Mouse (Mus musculus) layer of hippocampus, postnatal 14 days (tissue): ENCODE measurements around the gene Wnk4. TPM values are rescaled to one million over a fixed set of nuclear protein-coding genes. Genes with fewer than 3 reads are reported as not detected.

ENCODE experiments used
- DNase-seq, 2 experiments: peaks; one replicate each; pipeline ENCODE4 v3.0.0; 2021 to 2022; ENCODE audit warnings: low spot score in 2 of 2, mixed read lengths in 1 of 2
- total RNA-seq, 2 experiments: library from RNA; stranded (reverse); gene quantifications; 2 replicates each; pipeline ENCODE4 v1.2.3; 2021

The Wnk4 gene
- total RNA-seq, 2 experiments from 2014 or later = 6.9 to 9.4 TPM

- peak in 1 of 2 experiments; percentile 19 for DNase-seq
Measured at GRCm38 (mm10) chr11:101238071-101238647, 22.2 kb upstream of the Wnk4 start.

GRCm38 (mm10) chr11:101245071-101245470, 15.3 kb upstream of the Wnk4 start:
- DNase-seq = no peak

- peak in 1 of 2 experiments; percentile 42 for DNase-seq
Measured at GRCm38 (mm10) chr11:101245855-101246701, 14.3 kb upstream of the Wnk4 start, which contains the start of gene Ramp2. Ramp2 (plus strand) TSS chr11:101246028.

- no peak for DNase-seq
Measured at GRCm38 (mm10) chr11:101246702-101247012, 13.7 kb upstream of the Wnk4 start.

GRCm38 (mm10) chr11:101247521-101248030, 12.8 kb upstream of the Wnk4 start:
- DNase-seq = no peak

GRCm38 (mm10) chr11:101248258-101248994, 11.9 kb upstream of the Wnk4 start:
- peak; percentile 61 to 68 for DNase-seq

- DNase-seq = no peak
Measured at GRCm38 (mm10) chr11:101251031-101251430, 9.3 kb upstream of the Wnk4 start.

GRCm38 (mm10) chr11:101252941-101253340, 7.4 kb upstream of the Wnk4 start:
- no peak for DNase-seq

GRCm38 (mm10) chr11:101253613-101254389, 6.6 kb upstream of the Wnk4 start, which contains the start of gene Vps25:
Vps25 (plus strand) TSS chr11:101253707.
- DNase-seq = peak; percentile 81 to 86

GRCm38 (mm10) chr11:101255826-101256775, 4.3 kb upstream of the Wnk4 start:
- no peak for DNase-seq

- DNase-seq = peak; percentile 52 to 78
Measured at GRCm38 (mm10) chr11:101259261-101259712, 1.1 kb upstream of the Wnk4 start.

GRCm38 (mm10) chr11:101260826-101261380, 536 bp downstream of the Wnk4 start:
- DNase-seq = peak in 1 of 2 experiments; percentile 31

GRCm38 (mm10) chr11:101262272-101262967, 2.1 kb downstream of the Wnk4 start:
- no peak for DNase-seq

- no peak for DNase-seq
Measured at GRCm38 (mm10) chr11:101263138-101263988, 3.0 kb downstream of the Wnk4 start.

GRCm38 (mm10) chr11:101263989-101264280, 3.6 kb downstream of the Wnk4 start:
- no peak for DNase-seq

- no peak for DNase-seq
Measured at GRCm38 (mm10) chr11:101264954-101265471, 4.6 kb downstream of the Wnk4 start.

- DNase-seq = no peak
Measured at GRCm38 (mm10) chr11:101265906-101266305, 5.5 kb downstream of the Wnk4 start.
